Mouse (Mus musculus): ENCODE data around the gene Lrrfip2.

Lrrfip2 gene

DNA sequence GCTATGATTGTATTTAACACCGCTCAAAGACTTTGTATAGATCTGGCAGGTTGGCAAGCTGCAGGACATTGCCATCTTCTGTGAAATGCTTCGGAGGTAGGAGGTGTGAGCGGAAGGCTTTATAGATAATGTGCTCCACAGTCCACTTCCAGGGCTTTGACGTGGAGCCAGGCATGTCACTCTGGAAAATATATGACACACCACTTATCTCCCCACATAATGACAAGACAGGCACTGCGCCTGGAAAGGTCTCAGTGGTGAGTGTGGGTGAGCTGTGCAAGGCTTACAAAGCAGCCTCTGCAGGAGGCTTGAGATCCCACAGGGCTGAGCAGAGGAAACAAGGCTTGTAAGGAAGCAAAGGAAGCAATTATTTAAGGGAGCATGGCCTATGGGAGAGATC is 111.1 kb downstream of the Lrrfip2 start:
- DNase-seq = no peak

DNA sequence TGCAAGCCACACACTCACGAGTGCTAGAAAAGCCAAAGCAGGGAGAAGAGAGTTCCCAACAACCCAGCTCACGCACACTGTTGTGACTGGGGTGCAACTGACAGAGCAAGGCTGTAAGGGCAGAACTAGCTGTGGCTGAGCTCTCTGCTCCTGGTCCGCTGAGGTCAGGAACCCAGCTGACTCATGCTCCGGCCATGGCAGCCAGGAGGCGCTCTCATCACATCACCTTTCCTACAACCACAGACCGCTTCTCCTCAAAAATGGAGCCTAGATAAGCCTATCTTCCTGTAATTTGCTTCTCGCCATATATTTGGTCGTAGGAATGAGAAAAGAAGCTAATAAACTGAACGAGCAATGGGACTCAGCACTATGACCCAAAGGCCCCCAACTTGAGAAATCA is 117.3 kb downstream of the Lrrfip2 start:
- DNase-seq = no peak

DNA sequence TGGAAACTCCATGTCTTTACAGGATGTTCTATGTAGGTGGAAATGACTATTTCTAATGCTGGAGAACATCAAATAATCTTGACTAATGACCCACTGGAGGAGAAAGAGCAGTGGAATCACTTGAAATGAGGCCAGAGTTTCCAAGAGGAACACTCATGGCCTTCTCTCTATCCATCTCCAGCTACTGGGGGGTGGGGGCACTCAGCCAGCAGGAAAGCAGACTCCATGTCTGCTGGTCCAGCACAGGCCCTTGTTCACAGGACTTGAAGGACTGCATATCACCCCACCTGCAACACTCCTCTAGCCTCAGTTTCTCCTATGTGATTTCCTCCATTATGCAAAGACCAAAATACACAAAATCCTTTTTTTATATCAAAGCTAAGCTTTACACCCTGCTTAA is 120.3 kb downstream of the Lrrfip2 start:
- DNase-seq = no peak

DNA sequence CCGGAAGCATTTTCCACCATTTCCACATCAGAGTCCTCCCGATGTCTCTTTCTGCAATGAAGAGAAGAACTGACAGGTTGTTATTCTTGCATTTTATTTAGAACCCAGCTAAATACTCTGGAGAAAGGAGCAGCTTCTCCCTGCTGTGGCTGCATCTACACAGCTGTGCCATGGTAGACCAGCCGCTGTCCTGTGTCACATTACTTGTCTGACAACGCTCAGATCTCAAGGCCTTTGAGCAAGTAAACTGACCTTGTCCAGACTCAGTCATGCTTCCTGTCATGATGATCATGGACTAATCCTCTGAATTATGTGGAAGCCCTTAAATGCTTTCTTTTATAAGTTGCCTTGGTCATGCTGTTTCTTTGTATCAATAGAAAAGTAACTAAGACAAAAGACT is 122.4 kb downstream of the Lrrfip2 start:
- no peak for DNase-seq

- DNase-seq = no peak
Observed at GRCm38 (mm10) chr9:111243384-111243783, 126.0 kb downstream of the Lrrfip2 start.

GRCm38 (mm10) chr9:111245546-111245945 is 128.2 kb downstream of the Lrrfip2 start:
- DNase-seq = no peak

DNA sequence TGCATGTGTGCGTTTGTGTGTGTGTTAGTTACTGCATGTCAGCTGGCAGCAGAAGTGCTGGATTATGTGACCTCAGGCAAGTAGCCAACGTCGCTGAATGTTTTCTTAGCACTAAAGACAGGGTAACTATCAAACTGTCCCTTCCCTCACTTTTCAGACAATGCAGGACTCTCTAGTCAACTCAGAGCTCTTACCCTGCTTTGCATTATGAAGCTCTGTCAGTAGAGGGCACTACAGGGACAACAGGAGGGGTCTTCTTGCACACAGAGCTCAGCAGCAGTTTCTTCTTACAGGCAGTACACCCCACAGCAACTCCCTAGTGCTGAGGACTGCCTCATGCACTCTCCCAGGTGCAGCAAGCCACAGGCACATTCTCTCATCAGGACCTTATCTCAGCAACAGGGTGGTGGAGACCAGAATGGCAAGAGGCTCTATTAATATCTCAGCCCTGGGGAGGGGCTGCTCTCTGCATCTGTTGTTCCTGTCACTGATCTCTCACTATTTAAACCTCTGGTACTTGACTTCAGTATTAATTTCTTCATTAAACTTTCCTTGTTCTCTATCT is 130.4 kb downstream of the Lrrfip2 start:
- DNase-seq = peak in 1 of 2 experiments; percentile 10

- no peak for DNase-seq
Observed at GRCm38 (mm10) chr9:111252161-111252869, 134.9 kb downstream of the Lrrfip2 start.

DNA sequence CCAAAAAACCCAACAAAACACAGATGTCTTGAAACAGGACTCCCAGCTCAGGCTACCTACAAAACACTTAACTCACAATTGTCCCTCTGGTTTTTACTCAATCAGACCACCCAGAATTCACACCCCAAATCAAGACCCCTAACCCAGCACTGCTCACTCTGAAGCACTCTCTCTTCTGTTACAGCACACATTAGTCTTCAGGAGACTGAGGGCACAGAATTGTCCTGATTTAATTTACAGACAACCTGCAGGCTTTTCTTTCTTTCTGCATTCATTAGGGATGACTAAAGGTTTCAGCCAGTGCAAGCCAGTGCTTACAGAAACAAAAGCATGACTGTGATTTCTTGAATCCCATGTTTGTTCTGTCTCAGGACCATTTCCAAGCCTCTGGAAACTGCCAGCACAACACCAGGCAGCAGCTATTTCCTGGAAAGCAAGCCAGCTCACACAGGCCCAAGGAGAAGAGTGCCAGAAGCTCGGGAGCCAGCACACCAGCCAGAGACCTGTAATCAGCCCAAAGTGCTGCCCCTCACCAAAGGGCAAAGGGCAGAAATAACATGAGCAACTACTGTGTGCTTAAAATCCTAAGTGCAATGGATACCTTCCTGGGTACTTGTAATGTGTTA is 143.1 kb downstream of the Lrrfip2 start:
- DNase-seq = no peak

DNA sequence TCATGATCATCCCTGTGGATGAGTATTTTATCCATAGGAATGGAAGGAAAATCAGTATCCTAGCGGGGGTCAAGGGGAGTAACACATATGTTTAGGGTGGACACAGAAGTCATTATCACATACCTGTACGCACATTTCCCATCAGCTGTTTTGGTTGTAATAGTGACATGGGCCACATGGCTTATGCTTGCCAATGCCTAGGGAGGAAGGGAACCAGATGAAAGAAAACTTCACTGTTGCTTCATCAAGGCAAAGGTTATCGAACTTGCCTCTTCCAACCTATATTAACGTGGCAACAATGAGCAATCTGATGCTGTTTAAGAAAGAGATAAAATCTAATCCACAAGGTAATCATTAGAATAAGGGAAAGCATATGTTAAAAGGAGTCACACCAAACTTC is 144.0 kb downstream of the Lrrfip2 start:
- DNase-seq = no peak

- DNase-seq = no peak
Observed at GRCm38 (mm10) chr9:111267998-111268397, 150.6 kb downstream of the Lrrfip2 start.

- DNase-seq = no peak
Observed at GRCm38 (mm10) chr9:111270606-111271005, 153.2 kb downstream of the Lrrfip2 start.

- no peak for DNase-seq
Observed at GRCm38 (mm10) chr9:111271056-111271433, 153.7 kb downstream of the Lrrfip2 start.

- peak; percentile 100 for DNase-seq
Observed at GRCm38 (mm10) chr9:111271434-111272160, 154.2 kb downstream of the Lrrfip2 start, which contains the start of the genes Mlh1 and Epm2aip1. Gene Mlh1, minus strand, starts transcription at chr9:111271791. Gene Epm2aip1, plus strand, starts transcription at chr9:111271929.

- DNase-seq = peak; percentile 20 to 52
Observed at GRCm38 (mm10) chr9:111272356-111272755, 155.0 kb downstream of the Lrrfip2 start.

- no peak for DNase-seq
Observed at GRCm38 (mm10) chr9:111272996-111273785, 155.8 kb downstream of the Lrrfip2 start.

DNA sequence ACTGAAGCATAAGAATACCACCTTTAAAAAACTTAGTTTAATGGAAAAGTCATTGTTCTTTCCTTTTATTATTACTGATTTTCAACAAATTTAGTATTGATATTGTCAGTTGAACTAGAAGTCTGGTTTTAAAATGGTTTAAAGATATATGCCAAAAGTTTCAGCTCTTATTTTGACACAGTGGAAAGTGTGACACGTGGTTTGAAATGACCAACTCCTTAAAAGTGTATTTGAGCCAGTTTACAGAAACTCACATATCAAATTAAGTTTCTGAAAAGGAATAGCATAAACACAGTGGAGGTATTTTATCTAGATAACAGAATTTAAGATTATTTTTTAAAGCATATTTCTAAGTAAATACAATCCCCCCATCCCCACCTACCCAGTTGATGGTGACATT is 156.6 kb downstream of the Lrrfip2 start:
- DNase-seq = no peak

DNA sequence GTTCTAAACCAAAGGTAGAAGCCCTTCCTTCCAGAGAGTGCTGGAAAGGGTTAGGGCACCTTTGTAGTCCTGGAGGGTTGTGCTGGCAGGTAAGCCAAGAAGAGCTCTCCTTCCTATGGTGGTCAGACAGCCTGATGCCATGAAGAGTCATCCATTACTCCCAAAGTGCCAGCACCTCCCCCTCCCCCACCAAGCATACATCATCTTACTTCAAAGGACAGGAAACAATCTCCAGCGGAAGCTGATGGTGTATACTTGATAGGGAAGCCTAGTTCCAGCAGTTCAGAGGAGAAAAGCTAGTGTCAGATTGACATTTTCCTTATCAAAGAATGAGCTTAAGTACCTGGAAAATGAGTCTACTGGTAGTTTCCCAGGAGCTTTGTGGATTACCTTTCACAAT is 157.8 kb downstream of the Lrrfip2 start:
- no peak for DNase-seq

Data from kidney, postnatal 25 days (tissue).